Mouse (Mus musculus): ENCODE measurements around the gene Ccdc159.

Ccdc159 gene

DNA sequence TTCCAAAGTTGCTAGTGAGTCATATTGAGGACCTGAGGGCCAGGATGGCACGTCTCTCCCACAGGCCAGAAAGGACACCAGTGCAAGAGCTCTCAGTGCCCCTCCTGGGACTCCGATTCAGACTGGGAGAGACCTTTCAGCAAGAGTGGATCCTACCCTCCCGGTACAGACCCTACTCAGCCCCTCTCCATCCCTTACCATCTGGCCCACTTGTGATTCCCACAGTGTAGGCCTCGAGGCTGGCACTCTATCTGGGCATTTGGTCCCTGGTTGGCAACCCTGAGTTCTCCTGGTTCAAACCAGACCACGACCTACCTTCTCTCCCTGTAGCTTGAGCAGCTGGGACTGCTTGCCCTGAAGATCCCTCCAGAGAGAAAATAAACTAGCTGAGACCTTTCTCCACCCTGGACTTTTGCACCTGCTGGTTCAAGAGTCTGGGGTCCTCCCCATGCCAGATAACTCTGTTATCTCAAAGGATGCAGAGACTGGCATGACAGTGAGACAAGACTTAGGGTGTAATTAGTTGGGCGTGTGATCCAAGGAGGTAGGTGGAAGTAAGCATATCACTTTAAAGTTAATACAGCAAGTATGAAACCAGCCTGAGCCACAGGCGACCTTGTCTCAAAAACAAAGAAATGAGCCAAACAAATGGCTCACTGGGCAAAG is 8.3 kb downstream of the Ccdc159 start:
- no peak for DNase-seq

DNA sequence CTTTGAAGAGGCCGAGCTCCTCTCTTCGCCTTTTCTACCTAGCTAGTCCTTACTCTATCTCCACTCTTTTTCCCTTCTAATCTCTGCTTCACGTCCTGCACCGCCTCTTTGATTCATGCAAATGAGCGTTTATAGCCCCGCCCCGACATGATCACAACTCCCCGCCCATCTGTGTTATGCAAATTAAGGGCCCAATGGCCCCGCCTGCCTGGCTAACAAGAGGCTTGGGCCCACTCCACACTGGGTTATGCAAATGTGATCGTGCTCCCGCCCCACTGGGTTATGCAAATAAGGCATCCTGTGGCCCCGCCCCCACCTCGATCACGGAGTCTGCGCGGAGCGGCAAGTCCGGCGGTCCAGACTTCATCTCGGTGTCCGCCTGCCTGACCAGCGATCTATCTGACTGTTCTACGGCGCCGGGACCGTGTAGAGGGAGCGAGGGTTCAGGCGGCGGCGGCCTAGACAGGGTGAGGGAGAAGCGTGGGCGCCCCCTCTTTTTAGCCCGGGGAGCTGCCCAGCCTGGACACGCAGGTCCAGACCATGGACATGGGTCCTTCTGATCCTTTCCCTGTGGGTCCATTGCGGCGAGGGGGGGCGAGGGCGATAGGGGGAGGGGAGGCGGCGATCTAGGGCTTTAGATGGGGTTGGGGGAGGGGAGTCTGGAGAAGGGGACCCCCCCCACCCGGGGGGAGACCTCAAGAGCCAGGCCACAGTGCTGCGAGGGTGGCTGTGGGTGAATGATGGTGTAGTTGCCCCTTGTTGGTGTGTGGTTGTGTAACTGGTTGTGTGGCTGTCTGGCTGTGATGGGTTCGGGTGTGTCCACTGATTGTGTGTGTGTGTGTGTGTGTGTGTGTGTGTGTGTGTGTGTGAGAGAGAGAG is 9.7 kb downstream of the Ccdc159 start, which contains the start of gene Plppr2:
Gene Plppr2, plus strand, starts transcription at position 342 of the 879 bp plus-strand sequence.
- DNase-seq, result peak; percentile 99

DNA sequence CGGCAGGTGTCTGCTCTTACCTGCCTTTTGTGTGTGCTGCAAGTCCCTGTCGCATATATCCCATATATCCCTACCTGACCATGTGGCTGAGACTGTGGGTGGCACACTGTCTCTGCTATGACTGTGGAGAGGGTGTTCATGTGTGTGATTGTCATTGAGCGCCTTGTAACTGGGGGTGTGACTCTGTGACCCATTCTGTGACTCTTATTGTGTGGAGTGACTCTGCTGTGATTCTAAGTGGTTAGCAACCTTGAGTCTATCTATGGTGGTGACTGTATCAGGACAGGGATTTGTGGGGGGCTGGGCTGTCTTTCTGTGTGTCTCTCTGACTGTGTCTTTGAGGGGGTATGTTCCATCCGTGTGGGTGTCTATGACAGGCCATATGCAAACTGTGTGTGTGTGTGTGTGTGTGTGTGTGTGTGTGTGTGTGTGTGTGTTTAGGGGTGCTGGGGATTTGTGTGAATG is 10.5 kb downstream of the Ccdc159 start:
- no peak for DNase-seq

DNA sequence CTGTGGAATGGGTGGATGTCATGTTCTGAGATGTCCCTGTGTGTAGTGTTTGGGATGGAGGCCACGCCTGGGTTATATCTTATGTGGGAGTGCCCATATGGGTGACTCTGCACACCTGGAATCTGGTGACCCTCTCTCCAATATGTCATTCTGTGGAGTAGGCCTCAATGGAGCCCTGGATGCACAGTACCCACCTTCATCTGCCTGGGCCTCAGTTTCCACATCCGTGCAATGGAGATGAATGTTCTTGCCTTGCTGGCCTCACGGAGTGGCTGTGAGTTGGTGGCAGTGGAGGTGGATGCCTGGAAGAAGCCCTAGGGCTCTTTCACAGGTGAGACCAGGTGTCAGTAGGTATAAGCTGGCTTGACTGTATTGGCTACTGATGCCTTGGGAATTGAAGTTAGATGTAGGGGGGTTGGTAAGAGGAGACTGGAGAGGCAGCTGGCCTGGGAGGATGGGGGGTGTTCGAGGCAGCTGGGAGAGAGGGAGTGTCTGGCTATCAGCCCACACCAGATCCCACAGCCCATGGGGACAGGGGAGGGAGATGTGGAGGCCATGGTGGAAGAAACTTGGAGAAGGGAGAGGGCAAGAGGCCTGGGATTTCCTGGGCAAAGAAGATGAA is 11.1 kb downstream of the Ccdc159 start:
- no peak for DNase-seq

DNA sequence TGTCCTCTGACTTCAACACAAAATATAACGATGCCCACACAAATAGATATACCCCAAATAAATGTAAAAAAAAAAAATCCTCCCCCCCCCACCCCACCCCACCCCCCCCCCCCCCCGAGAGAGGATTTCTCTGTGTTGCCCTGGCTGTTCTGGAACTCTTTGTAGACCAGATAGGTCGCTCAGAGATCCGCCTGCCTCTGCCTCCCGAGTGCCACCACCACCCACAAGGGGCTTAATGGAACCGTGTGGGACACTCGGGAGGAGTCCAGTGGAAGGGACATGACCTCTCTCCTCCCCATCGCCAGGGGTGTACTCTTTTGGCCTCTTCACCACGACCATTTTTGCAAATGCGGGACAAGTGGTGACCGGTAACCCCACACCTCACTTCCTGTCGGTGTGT is 15.8 kb downstream of the Ccdc159 start:
- DNase-seq, result no peak

DNA sequence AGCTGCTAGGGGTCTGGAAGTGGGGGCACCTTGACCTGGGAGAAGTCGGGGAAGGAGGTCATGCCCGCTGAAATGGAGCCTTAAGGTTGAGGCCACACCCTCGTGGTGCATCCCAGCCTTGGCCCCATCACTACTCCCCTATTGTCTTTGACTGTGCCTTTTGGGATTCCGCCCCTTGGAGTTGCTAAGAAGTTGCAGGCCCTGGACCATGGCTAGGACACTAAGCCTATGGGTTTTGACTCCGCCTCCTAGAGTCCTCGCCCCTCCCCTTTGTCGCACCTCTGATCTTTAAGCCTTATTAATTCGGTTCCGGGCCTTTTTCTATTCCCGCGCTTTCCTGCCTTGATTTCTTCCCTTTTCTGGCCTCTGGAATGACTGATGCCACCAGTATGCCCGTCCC is 16.4 kb downstream of the Ccdc159 start:
- no peak for DNase-seq

DNA sequence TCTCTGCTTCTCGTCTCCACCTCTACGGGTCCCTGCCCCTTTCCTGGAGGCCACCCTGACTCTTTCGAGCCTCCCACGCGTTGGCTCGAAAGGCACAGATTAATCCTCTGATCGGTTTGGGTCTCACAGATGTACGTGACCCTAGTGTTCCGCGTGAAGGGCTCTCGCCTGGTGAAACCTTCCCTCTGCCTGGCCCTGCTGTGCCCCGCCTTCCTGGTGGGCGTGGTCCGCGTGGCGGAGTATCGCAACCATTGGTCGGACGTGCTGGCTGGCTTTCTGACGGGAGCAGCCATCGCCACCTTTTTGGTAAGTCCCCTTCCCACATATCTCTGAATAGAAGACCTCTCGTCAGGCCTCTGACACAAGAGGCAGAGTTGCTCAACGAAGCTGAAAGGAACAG is 17.0 kb downstream of the Ccdc159 start:
- no peak for DNase-seq

DNA sequence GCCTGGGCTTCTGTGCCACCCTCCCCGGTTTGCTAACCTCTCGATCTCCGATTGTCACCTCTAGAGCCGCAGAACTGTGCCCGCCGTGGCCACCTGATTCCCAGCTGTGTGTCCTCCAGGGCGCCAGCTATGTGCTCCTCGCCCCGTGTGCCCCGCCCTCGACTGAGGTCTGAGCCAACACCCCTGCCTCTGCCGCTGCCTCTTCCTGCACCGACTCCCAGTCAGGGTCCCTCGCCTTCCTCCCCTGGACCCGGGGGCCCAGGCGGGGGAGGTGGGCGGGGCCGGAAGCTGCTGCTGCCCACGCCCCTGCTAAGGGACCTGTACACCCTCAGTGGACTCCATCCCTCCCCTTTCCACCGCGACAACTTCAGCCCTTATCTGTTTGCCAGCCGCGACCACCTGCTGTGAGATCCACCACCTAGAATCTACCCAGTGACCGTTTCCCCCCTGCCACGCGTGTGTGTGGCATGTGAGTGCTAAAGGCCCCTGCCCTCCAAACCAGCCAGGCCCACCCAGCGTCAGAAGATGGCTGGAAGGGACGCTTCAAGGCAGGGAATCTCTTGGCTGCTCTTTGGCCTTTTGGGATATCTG is 20.4 kb downstream of the Ccdc159 start:
- DNase-seq, result no peak

DNA sequence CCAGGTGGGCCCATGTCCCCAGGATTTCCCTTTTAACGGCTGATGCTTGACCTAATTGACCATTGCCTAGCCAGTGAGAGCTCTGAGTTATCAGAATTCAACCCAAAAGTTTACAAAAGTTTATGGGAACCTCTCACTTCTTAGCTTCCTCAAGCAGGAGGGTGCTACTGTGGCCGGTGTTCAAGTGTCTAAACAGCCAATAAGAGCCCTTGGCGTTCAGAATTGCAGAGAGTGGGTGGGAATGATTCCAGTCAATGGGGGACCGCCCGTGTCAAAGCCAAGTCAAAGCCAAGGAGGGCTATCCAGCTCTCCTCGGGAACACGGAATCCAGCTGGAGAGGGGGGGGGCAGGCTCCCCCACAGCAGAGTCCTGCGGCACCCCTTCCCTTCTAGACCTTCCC is 20.9 kb downstream of the Ccdc159 start:
- DNase-seq, result no peak

DNA sequence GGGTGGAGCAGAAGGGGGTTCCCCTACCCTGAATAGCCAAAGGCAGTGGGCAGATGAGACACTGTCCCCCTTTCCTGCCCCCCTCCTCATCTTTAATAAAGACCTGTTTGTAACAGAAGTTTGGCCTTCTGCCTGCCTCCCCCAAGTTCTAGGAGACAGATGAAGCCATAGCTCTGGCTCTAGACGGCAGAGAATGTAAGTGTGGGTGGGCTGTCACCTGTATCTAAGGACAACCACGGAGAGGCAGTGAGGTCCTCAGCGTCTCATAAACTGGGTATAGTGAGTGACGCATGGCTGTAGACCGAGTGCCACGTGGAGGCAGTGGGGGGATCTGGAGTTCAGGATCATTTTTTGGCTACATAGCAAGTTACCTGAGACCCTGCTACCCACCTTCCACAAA is 21.5 kb downstream of the Ccdc159 start:
- no peak for DNase-seq

DNA sequence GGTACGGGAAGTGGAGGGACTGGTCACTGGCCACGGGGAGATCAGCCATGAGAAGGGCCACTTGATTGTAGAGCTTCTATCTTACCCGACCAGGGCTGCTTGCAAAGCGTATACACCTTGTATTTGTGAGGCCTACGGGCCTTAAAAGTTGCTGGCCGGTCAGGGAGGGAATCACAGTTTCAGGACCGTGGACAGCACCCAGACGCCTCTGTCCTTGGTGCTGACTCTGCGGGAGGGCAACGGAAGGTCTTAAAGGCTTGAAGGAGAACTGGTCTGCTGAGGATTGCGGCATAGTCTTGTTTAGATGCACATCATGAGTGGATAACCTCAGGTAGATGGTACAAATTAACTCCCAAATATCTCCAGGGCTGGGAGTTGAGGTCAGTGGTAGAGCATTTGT is 23.1 kb downstream of the Ccdc159 start:
- DNase-seq, result peak; percentile 66

DNA sequence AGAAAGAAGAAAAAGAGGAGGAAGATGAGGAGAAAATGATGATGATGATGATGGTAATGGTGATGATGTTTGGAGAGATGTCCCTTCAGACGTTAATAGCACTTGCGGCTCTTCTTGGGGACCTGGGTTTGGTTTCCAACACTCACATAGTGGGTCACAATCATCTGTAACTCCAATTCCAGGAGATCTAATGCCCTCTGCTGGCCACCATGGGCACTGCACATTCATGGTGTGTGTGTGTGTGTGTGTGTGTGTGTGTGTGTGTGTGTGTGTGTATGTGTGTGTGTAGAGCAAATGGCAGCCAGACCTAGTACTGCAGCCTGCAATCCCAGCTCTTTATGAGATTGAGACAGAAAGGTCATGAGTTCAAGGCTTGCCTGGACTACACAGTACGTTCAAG is 24.7 kb downstream of the Ccdc159 start:
- DNase-seq, result no peak

DNA sequence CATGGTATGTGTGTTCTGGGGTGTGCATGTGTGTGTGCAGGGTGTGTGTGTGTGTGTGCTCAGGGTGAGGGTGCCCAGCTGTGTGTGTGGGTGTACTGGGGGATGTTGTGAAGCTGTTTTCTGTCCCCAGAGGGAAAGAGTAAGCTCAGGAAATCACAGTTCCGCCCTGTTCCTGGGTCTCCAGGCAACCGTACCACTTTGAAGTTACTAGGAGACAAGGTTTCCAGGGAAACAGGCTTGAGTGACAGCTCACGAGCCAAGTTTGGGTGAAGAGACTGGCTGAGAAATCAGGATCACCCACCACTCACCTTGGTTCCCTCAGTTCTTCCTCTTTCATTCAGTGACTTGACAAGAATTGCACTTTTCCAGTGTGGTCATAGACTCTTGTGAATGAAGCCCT is 26.3 kb downstream of the Ccdc159 start:
- DNase-seq, result peak; percentile 56

DNA sequence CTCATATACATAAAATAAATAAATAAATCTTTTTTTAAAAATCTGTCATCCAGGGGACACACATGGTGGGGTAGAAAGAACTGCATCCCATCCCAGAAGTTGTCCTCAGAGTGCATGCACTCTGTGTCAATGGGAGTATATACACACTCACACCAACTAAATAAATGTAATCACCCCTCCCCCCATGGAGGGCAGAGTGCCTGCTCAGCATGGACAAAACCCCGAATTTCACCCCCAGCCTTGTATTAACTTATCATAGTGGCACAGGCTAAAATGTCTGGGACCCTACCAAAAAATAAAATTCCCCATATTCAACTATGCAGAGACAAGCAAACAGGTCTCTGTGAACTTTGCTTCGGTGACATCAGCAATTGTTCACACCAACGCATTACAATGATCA is 27.4 kb downstream of the Ccdc159 start:
- DNase-seq, result no peak

DNA sequence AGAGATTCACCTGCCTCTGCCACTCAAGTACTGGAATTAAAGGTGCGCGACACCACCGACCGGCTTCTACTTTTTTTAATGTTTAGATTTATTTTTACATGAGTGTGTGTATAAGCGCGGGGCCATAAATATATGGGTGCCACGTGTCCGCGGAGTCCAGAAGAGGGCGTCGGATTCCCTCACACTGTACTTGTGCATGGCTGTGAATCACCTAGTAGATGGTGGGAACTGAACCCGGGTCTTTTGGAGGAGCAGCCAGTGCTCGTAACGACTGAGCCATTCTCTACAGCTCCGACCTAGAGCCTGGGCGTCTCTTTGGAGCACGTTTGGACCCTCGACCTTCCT is 27.9 kb downstream of the Ccdc159 start:
- no peak for DNase-seq

DNA sequence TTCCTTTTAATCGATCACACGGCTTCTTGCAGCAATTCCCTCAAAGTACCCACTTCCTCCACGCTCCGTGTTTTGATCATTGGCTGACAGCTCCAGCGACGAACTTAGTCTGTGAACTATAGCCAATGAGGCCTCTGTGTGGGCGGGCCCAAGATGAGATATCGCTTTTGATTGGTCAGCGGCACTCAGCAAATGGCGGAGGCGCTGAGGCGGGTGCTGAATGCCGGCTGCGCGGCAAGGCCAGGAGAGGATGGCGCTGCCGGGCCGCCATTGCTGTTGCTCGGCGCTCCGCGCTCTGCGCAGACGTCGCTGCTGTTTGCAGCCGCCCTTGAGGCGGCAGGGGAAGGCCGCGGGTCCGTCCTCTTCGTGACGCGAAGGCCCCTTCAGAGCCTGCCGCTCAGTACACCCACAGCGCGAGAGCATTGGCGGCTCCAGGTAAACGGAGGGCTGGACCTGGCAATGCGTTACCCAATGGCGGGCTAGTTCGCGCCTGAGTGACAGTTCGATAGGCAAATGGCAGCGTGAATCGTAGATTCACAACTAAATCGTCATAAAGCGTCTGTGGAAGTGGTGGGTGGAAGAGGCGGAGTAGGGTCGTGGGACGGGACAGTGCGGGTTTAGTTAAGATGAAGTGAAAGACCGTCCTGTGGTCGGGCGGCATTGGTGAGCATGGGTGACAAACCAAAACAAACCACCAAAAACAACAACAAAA is 28.5 kb downstream of the Ccdc159 start, which contains the start of gene Swsap1:
Gene Swsap1, plus strand, starts transcription at position 186 of the 712 bp plus-strand sequence.
- peak; percentile 99 for DNase-seq

DNA sequence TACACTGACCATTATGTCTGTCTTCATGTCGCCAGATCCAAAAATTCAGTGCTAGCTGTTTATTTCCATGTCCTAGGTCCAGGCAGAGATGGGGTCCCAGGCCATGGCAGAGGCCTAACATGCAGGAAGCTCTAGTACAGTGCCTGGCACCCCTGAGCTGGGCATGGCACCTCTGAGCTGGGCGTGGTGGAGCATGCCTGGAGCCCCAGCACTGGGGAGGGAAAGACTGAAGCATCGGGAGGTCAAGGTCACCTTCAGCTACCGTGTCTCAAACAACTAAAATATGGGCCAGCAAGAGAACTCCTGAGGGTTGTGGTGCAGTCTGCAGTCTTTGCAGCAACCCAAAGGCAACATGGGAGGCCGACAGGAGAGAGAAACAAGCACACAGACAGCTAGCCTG is 31.1 kb downstream of the Ccdc159 start:
- no peak for DNase-seq

DNA sequence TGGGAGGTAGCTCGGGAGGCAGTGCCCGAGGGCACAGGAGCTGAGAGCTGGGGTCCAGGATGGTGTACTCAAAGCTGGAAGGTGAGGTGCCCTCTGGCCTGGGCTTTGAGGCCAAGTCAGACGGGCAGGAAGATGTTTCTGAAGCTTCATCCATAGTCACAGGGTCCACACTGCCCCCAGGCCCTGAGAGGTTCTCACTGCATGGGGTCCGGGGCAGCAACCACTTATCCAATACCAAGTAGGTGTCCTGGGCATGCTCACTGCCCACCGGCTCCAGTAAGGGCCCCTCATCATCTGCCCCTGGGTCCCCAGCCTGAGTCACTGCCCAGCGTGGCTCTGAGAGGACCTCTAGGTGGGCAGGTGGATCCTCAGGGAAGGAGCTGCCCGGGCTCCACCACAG is 32.0 kb downstream of the Ccdc159 start:
- DNase-seq, result no peak

DNA sequence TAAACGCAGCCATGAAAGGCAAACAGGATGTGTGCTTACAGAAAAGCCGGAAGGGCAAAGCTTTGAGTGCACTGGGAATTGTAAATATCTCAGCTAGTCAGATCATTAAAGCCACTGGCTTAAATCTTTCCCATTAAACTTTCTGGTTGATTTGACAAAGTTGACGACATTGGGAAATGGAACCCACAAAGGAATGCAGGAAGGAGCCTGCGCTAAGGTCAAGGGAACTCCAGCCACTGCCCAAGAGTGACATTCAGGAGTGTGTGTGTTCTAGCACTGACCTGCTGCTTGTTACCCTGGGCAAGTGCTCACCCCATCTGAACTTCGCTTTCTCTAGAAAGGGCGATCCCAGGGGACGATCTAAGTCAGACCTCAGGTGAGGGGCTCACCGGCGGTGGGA is 32.9 kb downstream of the Ccdc159 start:
- no peak for DNase-seq

DNA sequence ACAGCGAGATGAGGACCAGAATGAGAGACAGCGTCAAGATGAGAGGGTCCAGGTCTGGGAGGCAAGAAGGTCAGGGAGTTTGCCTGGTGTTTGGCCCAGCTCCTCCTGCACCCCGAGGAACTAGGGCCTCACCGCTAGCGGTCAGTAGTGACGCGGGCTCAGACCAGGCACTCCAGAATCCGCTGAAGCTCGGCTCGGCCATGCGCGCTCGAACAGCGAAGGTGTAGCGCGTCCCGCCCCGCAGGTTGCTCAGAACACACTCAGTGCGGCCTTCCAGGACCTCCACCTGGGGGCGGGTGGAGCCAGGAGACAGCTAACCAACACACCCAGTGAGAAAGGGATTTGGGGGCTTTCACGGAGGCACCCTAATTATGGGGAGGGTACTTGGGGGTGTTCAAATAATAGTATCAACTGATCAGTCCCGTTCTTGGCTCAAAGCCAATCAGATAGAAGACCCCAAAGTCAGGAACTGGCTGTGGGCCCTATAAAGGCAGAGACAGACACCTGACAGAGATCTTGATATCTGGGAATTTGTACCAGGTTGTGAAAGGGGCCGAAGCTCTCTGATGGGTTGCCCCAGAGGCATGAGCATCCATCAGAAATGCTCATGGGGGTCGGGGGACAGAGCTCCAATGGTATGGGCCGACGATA is 33.4 kb downstream of the Ccdc159 start:
- peak; percentile 31 for DNase-seq

DNA sequence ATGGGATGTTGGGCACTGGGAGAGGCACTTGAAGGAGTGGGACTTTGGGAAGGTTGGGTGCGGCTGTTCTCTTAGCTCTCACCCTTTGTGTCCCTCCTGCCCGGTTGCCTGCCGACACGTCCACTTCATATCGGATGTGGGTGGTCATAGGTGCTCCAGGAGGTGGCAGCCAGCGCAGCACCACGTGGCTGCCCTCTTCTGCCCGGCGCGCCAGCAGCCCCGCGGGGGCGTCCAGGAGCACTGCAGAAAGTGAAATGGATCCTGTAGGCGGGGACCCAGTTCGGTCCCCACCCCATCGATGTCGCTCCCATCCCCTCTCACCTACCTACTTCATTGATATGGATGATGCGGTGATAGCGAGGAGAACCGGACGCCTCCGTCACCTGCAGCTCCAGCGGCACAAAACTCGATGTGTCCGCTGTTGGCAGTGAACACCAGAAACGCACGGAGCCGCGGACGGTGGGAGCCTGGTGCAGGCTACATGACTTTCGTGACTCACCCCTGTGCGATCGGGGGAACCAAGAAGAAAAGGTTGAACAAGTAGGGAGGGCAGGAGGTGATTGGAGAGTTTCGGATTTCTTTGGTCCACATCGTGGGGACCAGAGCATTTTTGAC is 34.2 kb downstream of the Ccdc159 start:
- peak; percentile 21 for DNase-seq

DNA sequence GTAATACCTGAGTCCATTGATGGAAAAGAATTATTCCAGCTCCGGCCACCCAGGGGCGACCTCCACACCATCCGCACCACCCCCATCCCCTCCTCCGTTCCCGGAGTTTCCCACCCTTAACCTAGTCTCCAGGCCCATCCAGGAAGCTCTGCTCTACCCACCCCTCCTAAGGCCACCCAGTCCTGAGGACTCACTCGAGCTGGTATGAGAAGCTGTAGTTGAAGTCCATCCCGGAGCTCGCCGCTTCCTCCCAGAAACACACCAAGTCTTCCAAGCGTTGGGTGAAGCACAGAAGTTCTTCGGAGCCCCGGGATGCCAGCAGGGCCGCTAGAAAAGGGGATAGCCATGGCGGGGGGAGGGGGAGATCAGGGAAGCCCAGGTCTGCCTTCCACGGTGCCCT is 34.7 kb downstream of the Ccdc159 start:
- peak; percentile 25 for DNase-seq
